Mouse (Mus musculus): ENCODE measurements around the gene Gys1. TPM values are rescaled to one million over a fixed set of nuclear protein-coding genes. Genes with fewer than 3 reads are reported as not detected.

The Gys1 gene
- polyA plus RNA-seq, 1 experiment: 35.2 TPM

GRCm38 (mm10) chr7:45491264-45491663, 56.6 kb downstream of the Gys1 start:
- Histone ChIP-seq H3K4me1 (replicated peaks; ENCODE audit: control insufficient read depth, insufficient read depth, low read length) (peaks cover 10% of the 10 kb centered on the region), H3K4me3 (ENCODE audit: control insufficient read depth, insufficient read depth, low read length) (no peak overlapping the region), H3K27ac (ENCODE audit: control insufficient read depth, insufficient read depth, low read length) (no peak overlapping the region), H3K27me3 (ENCODE audit: control insufficient read depth, insufficient read depth, low read length) (no peaks in the 10 kb centered on the region), H3K36me3 (ENCODE audit: control insufficient read depth, insufficient read depth, low read length) (no peaks in the 10 kb centered on the region; the same call in none of the 2 replicates)
- 25% methylated on average over 3 of the region's 3 CpGs for WGBS
- TF ChIP-seq CTCF (IDR thresholded peaks at IDR 0.05; ENCODE audit: borderline replicate concordance, control insufficient read depth, extremely low read depth, insufficient read depth, low read length, poor library complexity): no peak
- no peak for TF ChIP-seq POLR2A (IDR thresholded peaks at IDR 0.05; ENCODE audit: control insufficient read depth, extremely low read depth, insufficient read depth, low read length, poor library complexity)
- no peak for DNase-seq

GRCm38 (mm10) chr7:45492225-45492844, 57.7 kb downstream of the Gys1 start:
- H3K27me3 ChIP-seq (ENCODE audit: control insufficient read depth, insufficient read depth, low read length): no peaks in the 10 kb centered on the region
- 97% methylated on average over 8 of the region's 8 CpGs for WGBS
- TF ChIP-seq CTCF (IDR thresholded peaks at IDR 0.05; ENCODE audit: borderline replicate concordance, control insufficient read depth, extremely low read depth, insufficient read depth, low read length, poor library complexity) (no peak), POLR2A (IDR thresholded peaks at IDR 0.05; ENCODE audit: control insufficient read depth, extremely low read depth, insufficient read depth, low read length, poor library complexity) (no peak)
- peaks cover 10% of the 10 kb centered on the region for H3K4me1 ChIP-seq (replicated peaks; ENCODE audit: control insufficient read depth, insufficient read depth, low read length)
- no peak for DNase-seq
- H3K36me3 ChIP-seq (ENCODE audit: control insufficient read depth, insufficient read depth, low read length): no peaks in the 10 kb centered on the region; the same call in none of the 2 replicates
- no peak overlapping the region for H3K27ac ChIP-seq (ENCODE audit: control insufficient read depth, insufficient read depth, low read length)
- H3K4me3 ChIP-seq (ENCODE audit: control insufficient read depth, insufficient read depth, low read length): no peak overlapping the region

- peaks cover 2% of the 10 kb centered on the region for H3K36me3 ChIP-seq (ENCODE audit: control insufficient read depth, insufficient read depth, low read length)
- no peak overlapping the region for H3K27ac ChIP-seq (ENCODE audit: control insufficient read depth, insufficient read depth, low read length)
- no peaks in the 10 kb centered on the region for H3K27me3 ChIP-seq (ENCODE audit: control insufficient read depth, insufficient read depth, low read length)
- TF ChIP-seq POLR2A (IDR thresholded peaks at IDR 0.05; ENCODE audit: control insufficient read depth, extremely low read depth, insufficient read depth, low read length, poor library complexity) (no peak), CTCF (IDR thresholded peaks at IDR 0.05; ENCODE audit: borderline replicate concordance, control insufficient read depth, extremely low read depth, insufficient read depth, low read length, poor library complexity) (no peak)
- H3K4me3 ChIP-seq (ENCODE audit: control insufficient read depth, insufficient read depth, low read length): no peak overlapping the region
- no peak for DNase-seq
- WGBS: over 99% methylated on average over 5 of the region's 5 CpGs
- H3K4me1 ChIP-seq (replicated peaks; ENCODE audit: control insufficient read depth, insufficient read depth, low read length): peaks cover 10% of the 10 kb centered on the region
Observed at GRCm38 (mm10) chr7:45492951-45493350, 58.3 kb downstream of the Gys1 start.

GRCm38 (mm10) chr7:45494548-45494947, 59.9 kb downstream of the Gys1 start:
- H3K27ac ChIP-seq (ENCODE audit: control insufficient read depth, insufficient read depth, low read length): no peak overlapping the region
- WGBS: 95% methylated on average over 9 of the region's 9 CpGs
- no peaks in the 10 kb centered on the region for H3K27me3 ChIP-seq (ENCODE audit: control insufficient read depth, insufficient read depth, low read length)
- TF ChIP-seq CTCF (IDR thresholded peaks at IDR 0.05; ENCODE audit: borderline replicate concordance, control insufficient read depth, extremely low read depth, insufficient read depth, low read length, poor library complexity): no peak
- no peak for TF ChIP-seq POLR2A (IDR thresholded peaks at IDR 0.05; ENCODE audit: control insufficient read depth, extremely low read depth, insufficient read depth, low read length, poor library complexity)
- DNase-seq: no peak
- H3K36me3 ChIP-seq (ENCODE audit: control insufficient read depth, insufficient read depth, low read length): peaks cover 13% of the 10 kb centered on the region
- no peak overlapping the region for H3K4me3 ChIP-seq (ENCODE audit: control insufficient read depth, insufficient read depth, low read length)
- 0 out of 2 replicates have a peak, but pooled peaks cover 2% of the 10 kb centered on the region for H3K4me1 ChIP-seq (replicated peaks; ENCODE audit: control insufficient read depth, insufficient read depth, low read length)

GRCm38 (mm10) chr7:45498427-45498826, 63.8 kb downstream of the Gys1 start:
- H3K27ac ChIP-seq (ENCODE audit: control insufficient read depth, insufficient read depth, low read length): no peak overlapping the region
- no peak for TF ChIP-seq POLR2A (IDR thresholded peaks at IDR 0.05; ENCODE audit: control insufficient read depth, extremely low read depth, insufficient read depth, low read length, poor library complexity)
- no peak for TF ChIP-seq CTCF (IDR thresholded peaks at IDR 0.05; ENCODE audit: borderline replicate concordance, control insufficient read depth, extremely low read depth, insufficient read depth, low read length, poor library complexity)
- no peaks in the 10 kb centered on the region for H3K27me3 ChIP-seq (ENCODE audit: control insufficient read depth, insufficient read depth, low read length)
- H3K4me1 ChIP-seq (replicated peaks; ENCODE audit: control insufficient read depth, insufficient read depth, low read length): no peaks in the 10 kb centered on the region
- DNase-seq: no peak
- H3K36me3 ChIP-seq (ENCODE audit: control insufficient read depth, insufficient read depth, low read length): peaks cover 13% of the 10 kb centered on the region
- no peak overlapping the region for H3K4me3 ChIP-seq (ENCODE audit: control insufficient read depth, insufficient read depth, low read length)
- 97% methylated on average over 6 of the region's 6 CpGs for WGBS

Other genes starting within 250 kb of the Gys1 start
- gene Ccdc155, start 230.0 kb upstream of the Gys1 start, polyA plus RNA-seq (2012; rRNA removed): 0.32 and 0.37 TPM in 2 replicates
- 3.0 and 3.5 TPM in 2 replicates for gene Dkkl1, start 222.7 kb upstream of the Gys1 start, polyA plus RNA-seq (2012; rRNA removed)
- gene Tead2, start 219.1 kb upstream of the Gys1 start, polyA plus RNA-seq (2012; rRNA removed): 5.0 and 8.5 TPM in 2 replicates
- 412 and 423 TPM in 2 replicates for gene Cd37, start 195.7 kb upstream of the Gys1 start, polyA plus RNA-seq (2012; rRNA removed)
- 0.30 and 0.37 TPM in 2 replicates for gene Slc6a16, start 193.8 kb upstream of the Gys1 start, polyA plus RNA-seq (2012; rRNA removed)
- gene Slc6a21, start 157.3 kb upstream of the Gys1 start, polyA plus RNA-seq (2012; rRNA removed): 0.50 TPM in 1 of 2 replicates, not detected in the other
- 12.1 and 12.9 TPM in 2 replicates for gene Trpm4, start 101.1 kb upstream of the Gys1 start, polyA plus RNA-seq (2012; rRNA removed)
- 0.56 and 9.1 TPM in 2 replicates for gene Hrc, start 99.6 kb upstream of the Gys1 start, polyA plus RNA-seq (2012; rRNA removed)
- gene Ppfia3, start 67.8 kb upstream of the Gys1 start, polyA plus RNA-seq (2012; rRNA removed): 0.65 and 0.89 TPM in 2 replicates
- 0.65 and 1.0 TPM in 2 replicates for gene Lin7b, start 64.3 kb upstream of the Gys1 start, polyA plus RNA-seq (2012; rRNA removed)
- 693 and 725 TPM in 2 replicates for gene Snrnp70, start 39.1 kb upstream of the Gys1 start, polyA plus RNA-seq (2012; rRNA removed)
- gene Kcna7, start 29.2 kb upstream of the Gys1 start, polyA plus RNA-seq (2012; rRNA removed): 0.68 and 1.1 TPM in 2 replicates
- gene Ntf5, start 21.1 kb upstream of the Gys1 start, polyA plus RNA-seq (2012; rRNA removed): 2.1 and 3.0 TPM in 2 replicates
- gene Lhb, start 14.0 kb upstream of the Gys1 start, polyA plus RNA-seq (2012; rRNA removed): 0.80 and 0.96 TPM in 2 replicates
- gene Ruvbl2, start 3.3 kb downstream of the Gys1 start, polyA plus RNA-seq (2012; rRNA removed): 122 and 124 TPM in 2 replicates
- 2,491 and 2,656 TPM in 2 replicates for gene Ftl1, start 25.0 kb downstream of the Gys1 start, polyA plus RNA-seq (2012; rRNA removed)
- 165 and 184 TPM in 2 replicates for gene Bax, start 32.1 kb downstream of the Gys1 start, polyA plus RNA-seq (2012; rRNA removed)
- 2.5 and 3.0 TPM in 2 replicates for gene Tulp2, start 47.0 kb downstream of the Gys1 start, polyA plus RNA-seq (2012; rRNA removed)
- gene Gm45808, start 52.0 kb downstream of the Gys1 start, polyA plus RNA-seq (2012; rRNA removed): not detected in 2 replicates
- gene Dhdh, start 54.0 kb downstream of the Gys1 start, polyA plus RNA-seq (2012; rRNA removed): 2.3 and 2.4 TPM in 2 replicates
- 204 and 216 TPM in 2 replicates for gene Nucb1, start 75.6 kb downstream of the Gys1 start, polyA plus RNA-seq (2012; rRNA removed)
- gene Ppp1r15a, start 91.4 kb downstream of the Gys1 start, polyA plus RNA-seq (2012; rRNA removed): 27.6 and 35.3 TPM in 2 replicates
- gene Plekha4, start 91.5 kb downstream of the Gys1 start, polyA plus RNA-seq (2012; rRNA removed): 9.7 and 12.3 TPM in 2 replicates
- 2.2 and 2.6 TPM in 2 replicates for gene Hsd17b14, start 120.0 kb downstream of the Gys1 start, polyA plus RNA-seq (2012; rRNA removed)
- gene Bcat2, start 135.3 kb downstream of the Gys1 start, polyA plus RNA-seq (2012; rRNA removed): 140 and 173 TPM in 2 replicates
- 18.9 and 19.2 TPM in 2 replicates for gene Fgf21, start 180.6 kb downstream of the Gys1 start, polyA plus RNA-seq (2012; rRNA removed)
- gene Fut1, start 182.4 kb downstream of the Gys1 start, polyA plus RNA-seq (2012; rRNA removed): 4.7 and 5.9 TPM in 2 replicates
- gene Izumo1, start 187.0 kb downstream of the Gys1 start, polyA plus RNA-seq (2012; rRNA removed): 0.45 and 0.75 TPM in 2 replicates
- 6.3 and 8.6 TPM in 2 replicates for gene Rasip1, start 192.6 kb downstream of the Gys1 start, polyA plus RNA-seq (2012; rRNA removed)
- gene Mamstr, start 205.1 kb downstream of the Gys1 start, polyA plus RNA-seq (2012; rRNA removed): 3.9 and 4.4 TPM in 2 replicates
- 1.3 and 1.9 TPM in 2 replicates for gene Fut2, start 231.6 kb downstream of the Gys1 start, polyA plus RNA-seq (2012; rRNA removed)
- 3.9 and 4.2 TPM in 2 replicates for gene Ntn5, start 249.2 kb downstream of the Gys1 start, polyA plus RNA-seq (2012; rRNA removed)